Mouse (Mus musculus): ENCODE results near the gene Prox1. TPM values are rescaled to one million over a fixed set of nuclear protein-coding genes. Genes with fewer than 3 reads are reported as not detected.

The Prox1 gene
- 2.6 and 2.9 TPM in 2 replicates for polyA plus RNA-seq (2012; rRNA removed)
- polyA plus RNA-seq (2014; fragmentation: Nextera tagmentation; extraction: Ambion mirVana) = 2.7 and 3.1 TPM in 2 replicates

GRCm38 (mm10) chr1:190169911-190170818, at the start of gene Prox1:
Prox1 (minus strand) TSS chr1:190170714.
- Histone ChIP-seq H3K4me2 (replicated peaks; ENCODE audit: low read depth, low read length, severe bottlenecking) (peak within 1 kb of the TSS; percentile 84), H3K9me3 (ENCODE audit: control insufficient read depth, low read length) (no peaks in the 10 kb centered on the region), H3K27me3 (ENCODE audit: control insufficient read depth, insufficient read depth, low read length) (peaks cover 74% of the 10 kb centered on the region), H3K36me3 (ENCODE audit: control insufficient read depth, insufficient read depth, low read length) (no peaks in the 10 kb centered on the region), H3K27ac (replicated peaks; ENCODE audit: low read depth, low read length) (no peak within 1 kb of the TSS), H3K4me1 (ENCODE audit: control insufficient read depth, insufficient read depth, low read length) (peaks cover 14% of the 10 kb centered on the region), H3K4me3 (replicated peaks; ENCODE audit: low read length) (peak within 1 kb of the TSS; percentile 55), H3K9ac (ENCODE audit: low read depth, low read length, severe bottlenecking) (peak within 1 kb of the TSS; percentile 52)
- ATAC-seq (ENCODE audit: low FRiP score, low read depth) = peak; percentile 88
- no peak for TF ChIP-seq POLR2A (IDR thresholded peaks at IDR 0.05; ENCODE audit: borderline replicate concordance, extremely low read depth, insufficient read depth, insufficient read length)
- 0% methylated on average over 62 of the region's 62 CpGs for WGBS
- peak; percentile 84 for DNase-seq (ENCODE audit: low spot score)

DNA sequence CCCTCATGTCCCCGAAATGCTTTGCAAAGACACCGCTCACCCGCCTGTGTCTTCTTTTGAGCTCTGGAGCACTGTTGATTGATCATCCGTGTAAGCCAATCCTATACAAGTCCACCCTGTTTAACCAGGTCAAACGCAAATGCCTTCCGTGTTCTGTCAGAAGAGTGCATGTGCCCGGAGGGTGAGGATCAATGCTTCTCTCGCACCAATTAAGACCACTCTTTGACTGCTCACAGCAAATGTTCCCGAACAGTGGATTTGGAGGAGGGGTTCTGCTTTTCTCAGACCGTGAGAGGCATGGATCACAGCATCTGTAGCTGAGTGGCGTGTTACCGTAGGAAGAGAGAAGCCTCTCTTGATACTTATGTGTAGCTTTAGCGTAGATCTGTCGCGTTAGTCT, 46.1 kb upstream of the Prox1 start:
- no peak overlapping the region for H3K9ac ChIP-seq (ENCODE audit: low read depth, low read length, severe bottlenecking)
- H3K9me3 ChIP-seq (ENCODE audit: control insufficient read depth, low read length) = no peaks in the 10 kb centered on the region
- TF ChIP-seq POLR2A (IDR thresholded peaks at IDR 0.05; ENCODE audit: borderline replicate concordance, extremely low read depth, insufficient read depth, insufficient read length) = no peak
- no peaks in the 10 kb centered on the region for H3K36me3 ChIP-seq (ENCODE audit: control insufficient read depth, insufficient read depth, low read length)
- no peak overlapping the region for H3K4me2 ChIP-seq (replicated peaks; ENCODE audit: low read depth, low read length, severe bottlenecking)
- no peaks in the 10 kb centered on the region for H3K4me1 ChIP-seq (ENCODE audit: control insufficient read depth, insufficient read depth, low read length)
- ATAC-seq (ENCODE audit: low FRiP score, low read depth) = no peak
- no peak overlapping the region for H3K4me3 ChIP-seq (replicated peaks; ENCODE audit: low read length)
- H3K27me3 ChIP-seq (ENCODE audit: control insufficient read depth, insufficient read depth, low read length) = no peaks in the 10 kb centered on the region
- DNase-seq (ENCODE audit: low spot score) = no peak
- no peak overlapping the region for H3K27ac ChIP-seq (replicated peaks; ENCODE audit: low read depth, low read length)
- 81% methylated on average over 15 of the region's 15 CpGs for WGBS

DNA sequence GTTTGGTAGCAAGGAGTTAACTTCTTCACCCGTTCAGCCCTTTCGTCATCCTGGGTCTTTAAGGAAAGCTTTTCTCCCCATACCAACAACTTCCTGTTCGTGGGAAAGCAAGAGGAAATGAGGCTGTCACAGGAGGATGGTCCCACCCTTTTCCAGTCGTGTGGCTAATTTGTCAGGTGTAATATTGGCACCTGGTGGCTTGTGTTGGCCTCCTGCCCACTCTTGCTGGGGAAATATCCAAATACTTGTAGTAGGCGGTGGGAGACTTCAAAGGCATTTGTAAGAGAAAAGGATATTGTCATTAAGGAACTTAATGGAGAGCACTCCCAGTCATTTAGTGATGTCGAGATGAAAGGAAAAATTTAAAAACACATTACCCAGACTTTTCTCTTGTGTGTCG, 44.1 kb upstream of the Prox1 start:
- H3K9me3 ChIP-seq (ENCODE audit: control insufficient read depth, low read length) = no peaks in the 10 kb centered on the region
- H3K36me3 ChIP-seq (ENCODE audit: control insufficient read depth, insufficient read depth, low read length) = no peaks in the 10 kb centered on the region
- no peak for ATAC-seq (ENCODE audit: low FRiP score, low read depth)
- no peaks in the 10 kb centered on the region for H3K27me3 ChIP-seq (ENCODE audit: control insufficient read depth, insufficient read depth, low read length)
- no peak overlapping the region for H3K4me2 ChIP-seq (replicated peaks; ENCODE audit: low read depth, low read length, severe bottlenecking)
- H3K4me3 ChIP-seq (replicated peaks; ENCODE audit: low read length) = no peak overlapping the region
- no peak for DNase-seq (ENCODE audit: low spot score)
- no peak overlapping the region for H3K27ac ChIP-seq (replicated peaks; ENCODE audit: low read depth, low read length)
- H3K4me1 ChIP-seq (ENCODE audit: control insufficient read depth, insufficient read depth, low read length) = no peaks in the 10 kb centered on the region
- 39% methylated on average over 7 of the region's 7 CpGs for WGBS
- no peak overlapping the region for H3K9ac ChIP-seq (ENCODE audit: low read depth, low read length, severe bottlenecking)
- no peak for TF ChIP-seq POLR2A (IDR thresholded peaks at IDR 0.05; ENCODE audit: borderline replicate concordance, extremely low read depth, insufficient read depth, insufficient read length)

- TF ChIP-seq POLR2A (IDR thresholded peaks at IDR 0.05; ENCODE audit: borderline replicate concordance, extremely low read depth, insufficient read depth, insufficient read length) = no peak
- Histone ChIP-seq H3K4me3 (replicated peaks; ENCODE audit: low read length) (no peak overlapping the region), H3K4me1 (ENCODE audit: control insufficient read depth, insufficient read depth, low read length) (no peaks in the 10 kb centered on the region), H3K27me3 (ENCODE audit: control insufficient read depth, insufficient read depth, low read length) (no peaks in the 10 kb centered on the region), H3K9ac (ENCODE audit: low read depth, low read length, severe bottlenecking) (no peak overlapping the region), H3K9me3 (ENCODE audit: control insufficient read depth, low read length) (no peaks in the 10 kb centered on the region), H3K4me2 (replicated peaks; ENCODE audit: low read depth, low read length, severe bottlenecking) (no peak overlapping the region), H3K27ac (replicated peaks; ENCODE audit: low read depth, low read length) (no peak overlapping the region), H3K36me3 (ENCODE audit: control insufficient read depth, insufficient read depth, low read length) (no peaks in the 10 kb centered on the region)
- WGBS = 77% methylated on average over 6 of the region's 6 CpGs
- DNase-seq (ENCODE audit: low spot score) = no peak
- no peak for ATAC-seq (ENCODE audit: low FRiP score, low read depth)
Measured at GRCm38 (mm10) chr1:190213175-190213574, 42.7 kb upstream of the Prox1 start.

- ATAC-seq (ENCODE audit: low FRiP score, low read depth) (no peak), DNase-seq (ENCODE audit: low spot score) (no peak)
- Histone ChIP-seq H3K27me3 (ENCODE audit: control insufficient read depth, insufficient read depth, low read length) (no peaks in the 10 kb centered on the region), H3K27ac (replicated peaks; ENCODE audit: low read depth, low read length) (no peak overlapping the region), H3K9ac (ENCODE audit: low read depth, low read length, severe bottlenecking) (no peak overlapping the region), H3K36me3 (ENCODE audit: control insufficient read depth, insufficient read depth, low read length) (no peaks in the 10 kb centered on the region), H3K4me3 (replicated peaks; ENCODE audit: low read length) (no peak overlapping the region), H3K4me1 (ENCODE audit: control insufficient read depth, insufficient read depth, low read length) (no peaks in the 10 kb centered on the region), H3K9me3 (ENCODE audit: control insufficient read depth, low read length) (no peaks in the 10 kb centered on the region), H3K4me2 (replicated peaks; ENCODE audit: low read depth, low read length, severe bottlenecking) (no peak overlapping the region)
- no peak for TF ChIP-seq POLR2A (IDR thresholded peaks at IDR 0.05; ENCODE audit: borderline replicate concordance, extremely low read depth, insufficient read depth, insufficient read length)
- 89% methylated on average over 8 of the region's 8 CpGs for WGBS
Measured at GRCm38 (mm10) chr1:190207246-190207645, 36.7 kb upstream of the Prox1 start.

Data from limb, embryonic 14.5 days (tissue).